Mouse (Mus musculus) adrenal gland, postnatal 10 days (tissue): ENCODE measurements around the gene C1qc. TPM values are rescaled to one million over a fixed set of nuclear protein-coding genes. Genes with fewer than 3 reads are reported as not detected.

Experiments
- DNase-seq: peaks from one replicate; pipeline ENCODE4 v3.0.0; 2021; ENCODE audit warnings: mixed read lengths
- total RNA-seq, 2 experiments: library from RNA; stranded (reverse); gene quantifications; 2 replicates each; pipeline ENCODE4 v1.2.3; 2021

Gene C1qc
- total RNA-seq, 2 experiments from 2014 or later: 23.7 to 31.8 TPM

DNA sequence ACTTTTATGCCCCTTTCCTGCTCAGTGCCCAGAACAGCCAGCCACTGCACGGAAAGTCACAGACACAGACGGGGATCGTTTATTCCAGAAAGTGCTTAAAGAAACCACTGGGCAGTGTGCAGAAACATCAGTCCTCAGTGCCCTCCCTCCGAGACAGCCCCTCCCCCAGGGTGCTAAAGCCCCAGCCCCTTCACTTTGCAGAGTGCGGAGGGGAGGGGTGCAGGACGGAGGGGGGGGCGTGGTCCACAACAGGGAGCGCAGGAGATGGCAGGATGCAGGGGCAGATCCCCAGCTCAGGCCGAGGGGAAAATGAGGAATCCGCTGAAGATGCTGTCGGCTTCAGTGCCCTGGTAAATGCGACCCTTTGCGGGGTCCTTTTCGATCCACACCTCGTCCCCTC is 3.0 kb upstream of the C1qc start:
- no peak for DNase-seq

DNA sequence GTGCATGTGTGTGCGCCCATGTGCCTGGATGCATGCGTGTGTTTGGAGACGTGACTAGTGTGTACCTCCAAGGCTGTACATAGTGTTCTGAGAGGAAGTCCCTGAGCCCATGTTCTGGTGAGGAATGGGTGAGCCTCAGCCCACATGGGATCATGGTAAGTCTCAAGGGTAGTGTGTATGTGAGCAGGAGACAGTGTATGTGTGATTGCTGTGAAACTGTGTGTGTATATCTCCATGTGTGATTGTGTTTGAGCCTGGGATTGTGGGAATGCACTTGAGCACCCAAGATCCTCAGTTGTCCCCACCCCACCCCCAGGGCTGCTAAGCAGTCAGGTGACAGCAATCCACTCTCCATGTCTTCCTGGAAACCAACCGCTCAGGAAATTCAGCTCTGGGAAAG is 2.0 kb upstream of the C1qc start:
- DNase-seq: no peak

- DNase-seq: peak; percentile 49
Observed at GRCm38 (mm10) chr4:136893691-136894543, 1.1 kb upstream of the C1qc start.

- DNase-seq: no peak
Observed at GRCm38 (mm10) chr4:136892371-136892770, 494 bp downstream of the C1qc start.

DNA sequence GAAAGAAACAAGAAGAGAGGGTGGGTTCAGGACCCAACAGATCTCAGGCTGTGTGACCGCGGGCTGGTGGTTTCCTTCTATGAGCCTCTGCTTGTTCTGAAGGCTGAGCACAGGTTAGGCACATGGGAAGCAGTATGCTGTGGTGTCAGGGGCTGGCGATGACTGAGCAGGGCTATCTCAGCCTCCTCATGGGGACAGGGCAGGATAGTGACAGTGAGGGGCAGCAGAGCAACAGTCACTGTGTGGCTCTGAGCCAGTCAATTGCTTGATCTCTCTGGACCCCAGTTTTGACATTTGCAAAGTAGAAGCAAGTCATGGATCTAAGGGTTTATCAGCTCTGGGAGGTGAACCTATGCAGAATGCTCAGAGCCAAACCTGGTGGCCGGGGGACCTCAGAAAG is 1.8 kb downstream of the C1qc start:
- DNase-seq: no peak

DNA sequence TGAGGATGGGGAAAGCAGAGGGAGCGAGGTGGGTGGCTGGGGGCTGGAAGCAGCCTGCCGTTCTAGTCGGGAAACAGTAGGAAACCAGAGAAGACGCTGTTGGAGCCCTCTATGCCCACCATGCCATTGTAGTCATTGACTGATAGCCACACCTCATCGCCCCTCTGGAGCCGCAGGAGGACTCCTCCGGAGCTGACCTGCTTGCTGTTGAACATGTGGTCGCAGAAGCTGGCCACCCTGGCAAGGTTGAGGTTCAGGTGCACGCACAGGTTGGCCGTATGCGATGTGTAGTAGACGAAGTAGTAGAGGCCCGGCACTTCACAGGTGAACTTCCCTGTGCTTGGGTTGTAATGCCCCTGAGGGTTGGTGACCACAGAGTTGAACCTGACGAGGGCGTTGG is 2.9 kb downstream of the C1qc start:
- no peak for DNase-seq

DNA sequence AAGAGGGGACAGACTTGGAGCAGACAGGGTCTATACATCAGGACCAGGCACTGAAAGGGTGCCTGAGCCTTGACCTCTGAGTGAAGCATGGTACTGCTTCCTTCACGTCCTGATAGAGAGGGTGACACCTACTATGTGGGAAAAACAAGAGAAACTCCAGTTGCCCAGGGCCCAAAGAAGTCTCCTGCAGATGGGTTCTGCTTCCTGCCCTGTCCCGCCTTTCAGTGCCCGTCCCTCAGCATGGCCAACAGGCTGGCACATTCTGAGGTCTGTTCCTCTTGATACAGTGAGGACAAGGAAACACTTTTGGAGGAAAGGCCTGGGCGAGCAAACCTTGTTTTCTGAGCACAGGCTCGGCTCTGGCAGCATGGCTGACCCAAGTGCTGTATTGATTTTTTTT is 5.2 kb downstream of the C1qc start:
- no peak for DNase-seq

- DNase-seq: no peak
Observed at GRCm38 (mm10) chr4:136886101-136886500, 6.8 kb downstream of the C1qc start, which contains the start of gene C1qb. Gene C1qb, minus strand, starts transcription at chr4:136886187.

DNA sequence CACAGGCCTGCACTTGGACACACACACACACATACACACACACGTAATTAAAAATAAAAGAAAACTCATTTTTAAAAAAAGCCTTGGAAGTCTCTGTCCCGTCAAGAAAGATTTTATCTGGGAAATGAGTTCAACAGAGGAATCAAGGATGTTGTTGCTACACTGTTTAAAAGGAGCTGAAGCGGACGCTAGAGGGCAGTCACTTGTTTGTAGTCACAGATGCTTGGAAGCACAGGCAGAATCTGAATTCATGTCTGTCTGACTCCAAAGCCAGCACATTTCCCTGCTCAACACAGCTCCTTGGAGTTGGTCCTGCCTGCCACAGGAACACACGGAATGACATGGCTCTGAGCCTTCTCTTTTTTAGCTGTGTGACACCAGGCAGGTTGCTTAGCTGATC is 14.3 kb downstream of the C1qc start:
- DNase-seq: peak; percentile 25

GRCm38 (mm10) chr4:136878171-136878570 is 14.7 kb downstream of the C1qc start:
- no peak for DNase-seq

- DNase-seq: peak; percentile 75
Observed at GRCm38 (mm10) chr4:136876971-136877370, 15.9 kb downstream of the C1qc start.

DNA sequence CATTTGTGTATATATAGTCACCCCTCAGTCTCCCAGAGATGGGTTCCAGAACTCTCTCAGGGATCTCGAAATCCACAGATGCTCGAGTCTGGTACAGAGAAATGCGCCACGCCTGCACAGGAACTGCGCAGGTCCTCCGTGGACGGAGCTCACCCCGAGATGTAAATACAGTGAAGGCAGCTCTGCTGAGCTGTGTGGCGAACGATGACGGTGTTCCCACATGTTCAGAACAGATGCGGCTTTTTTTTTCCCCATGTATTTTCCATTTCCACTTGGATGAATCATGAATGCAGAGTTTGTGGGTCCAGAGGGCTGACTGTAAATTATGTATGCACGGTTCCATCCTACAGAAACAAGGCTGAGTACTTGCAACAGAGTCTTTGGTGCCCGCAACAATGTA is 17.9 kb downstream of the C1qc start:
- no peak for DNase-seq

DNA sequence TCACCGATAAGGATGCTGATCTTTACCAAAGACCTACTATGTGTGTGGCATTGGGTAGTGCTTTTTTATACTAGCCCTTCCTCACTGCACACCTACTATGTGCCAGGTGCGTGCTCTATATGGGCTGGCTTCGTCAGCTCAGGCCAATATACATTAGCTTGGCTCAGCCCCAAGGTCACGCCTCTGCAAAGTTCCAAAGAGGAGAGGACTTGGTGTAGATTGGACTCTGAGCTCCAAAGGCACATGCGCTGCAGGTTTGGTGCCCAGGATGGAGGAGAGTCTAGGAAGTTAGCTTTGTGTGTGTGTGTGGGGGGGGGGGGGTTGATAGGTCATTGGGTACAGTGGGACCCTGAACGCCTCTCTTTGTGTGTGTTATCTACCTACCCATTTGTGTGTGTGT is 24.5 kb downstream of the C1qc start:
- no peak for DNase-seq

GRCm38 (mm10) chr4:136867690-136868345 is 25.0 kb downstream of the C1qc start:
- DNase-seq: no peak

DNA sequence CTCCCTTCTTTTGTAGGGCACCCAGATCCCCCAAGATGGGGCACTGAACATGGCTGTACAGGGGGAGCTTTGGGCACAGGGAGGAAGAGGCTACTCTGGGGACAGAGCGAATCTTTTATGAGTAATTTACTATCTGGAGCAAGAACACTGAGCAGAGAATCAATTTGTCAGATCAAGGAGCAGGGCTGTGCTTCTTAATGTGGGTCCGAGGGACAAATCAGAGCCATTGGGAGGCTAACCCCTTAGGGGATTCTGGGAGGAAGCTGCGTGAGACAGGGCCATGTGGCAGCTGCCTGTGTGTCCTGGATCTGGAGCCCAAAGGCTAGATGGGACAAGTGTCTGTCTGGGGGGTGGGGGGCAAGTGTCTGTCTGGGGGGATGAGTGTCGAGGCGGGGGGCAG is 27.3 kb downstream of the C1qc start:
- no peak for DNase-seq

DNA sequence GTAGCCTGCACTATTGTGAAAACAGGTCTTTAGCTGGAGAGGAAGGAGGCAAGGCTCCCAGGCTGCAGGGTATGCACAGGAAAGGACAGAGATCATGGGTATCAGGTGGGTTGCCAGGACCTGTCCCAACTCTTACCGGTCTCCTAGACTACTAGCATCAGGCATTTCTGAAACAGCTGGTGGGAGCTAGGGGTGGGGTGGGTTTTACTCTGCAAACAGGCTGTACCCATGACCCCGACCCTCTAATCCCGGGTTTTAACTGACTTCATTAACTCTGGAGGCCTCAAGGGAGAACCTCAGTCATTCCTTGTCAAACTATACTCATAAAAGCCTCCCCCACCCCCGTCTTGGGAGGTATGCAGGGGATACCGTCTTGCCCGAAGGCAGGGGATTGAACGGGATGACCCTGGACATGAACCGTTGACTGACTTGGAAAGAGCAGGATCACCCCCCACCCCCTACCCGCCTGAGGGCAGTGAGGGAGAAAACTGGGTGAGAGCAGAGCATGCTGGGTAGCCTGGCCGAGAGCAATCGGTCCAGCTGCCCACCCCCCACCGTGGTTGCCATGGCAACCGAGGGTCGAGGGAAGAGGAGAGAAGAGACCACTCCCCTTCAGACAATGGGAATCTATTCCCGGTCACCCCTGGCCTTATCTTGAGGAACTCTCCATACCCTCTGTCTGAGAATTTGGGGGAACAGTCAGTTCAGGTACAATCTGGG is 28.0 kb downstream of the C1qc start:
- DNase-seq: no peak

- no peak for DNase-seq
Observed at GRCm38 (mm10) chr4:136863517-136863916, 29.3 kb downstream of the C1qc start.

- no peak for DNase-seq
Observed at GRCm38 (mm10) chr4:136862411-136862810, 30.5 kb downstream of the C1qc start.

GRCm38 (mm10) chr4:136861806-136862205 is 31.1 kb downstream of the C1qc start:
- no peak for DNase-seq

DNA sequence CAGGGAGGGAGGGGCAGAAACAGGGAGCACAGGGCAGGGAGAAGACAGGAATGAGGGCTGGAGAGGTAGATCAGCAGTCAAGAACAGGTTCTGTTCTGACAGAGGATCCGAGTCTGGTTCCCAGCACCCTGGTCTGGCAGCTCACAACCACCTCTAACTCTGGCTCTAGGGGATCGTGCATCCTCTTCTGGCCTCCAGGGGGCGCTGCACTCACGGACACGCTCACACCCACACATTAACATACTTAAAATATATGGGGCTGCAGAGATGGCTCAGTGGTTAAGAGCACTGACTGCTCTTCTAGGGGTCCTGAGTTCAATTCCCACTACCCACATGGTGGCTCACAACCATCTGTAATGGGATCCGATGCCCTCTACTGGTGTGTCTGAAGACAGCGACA is 32.8 kb downstream of the C1qc start:
- no peak for DNase-seq

DNA sequence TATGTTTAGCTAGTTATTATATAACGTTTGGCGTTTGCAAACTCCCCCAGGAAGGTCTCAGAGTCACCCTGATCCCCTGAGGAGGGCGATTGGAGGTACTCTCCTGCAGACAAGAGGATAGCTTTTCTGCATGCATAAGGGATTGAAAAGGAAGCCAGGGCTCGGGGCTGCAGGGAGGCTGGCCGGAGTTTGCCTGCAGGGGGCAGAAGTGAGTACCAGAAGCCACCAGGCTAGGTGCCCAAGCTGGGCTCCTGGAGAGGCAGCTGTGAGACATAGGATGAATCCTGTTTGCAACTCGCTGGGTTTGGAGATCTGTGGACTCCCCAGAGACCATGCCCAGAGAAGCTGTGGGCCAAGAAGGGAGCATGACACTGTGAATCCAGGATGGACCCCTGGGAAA is 37.8 kb downstream of the C1qc start:
- peak; percentile 34 for DNase-seq

- no peak for DNase-seq
Observed at GRCm38 (mm10) chr4:136852989-136853388, 39.9 kb downstream of the C1qc start.

DNA sequence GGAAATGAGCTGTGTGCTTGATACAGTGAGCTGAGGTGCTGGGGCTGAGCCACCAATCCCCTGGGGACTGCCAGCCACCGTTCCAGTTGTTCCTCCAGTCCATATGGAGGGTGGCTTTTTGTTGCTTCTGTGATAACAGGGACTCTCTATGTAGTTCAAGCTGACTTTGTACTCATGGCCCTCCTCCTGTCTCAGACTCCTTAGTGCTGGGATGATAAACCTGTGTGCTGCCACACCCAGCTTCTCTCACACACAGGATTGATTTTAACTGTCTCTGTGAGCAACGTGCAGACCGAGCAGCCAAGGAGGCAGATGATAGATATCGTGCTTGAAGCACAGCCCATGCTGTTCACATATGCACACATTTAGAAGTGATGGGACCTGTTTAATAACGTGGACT is 40.7 kb downstream of the C1qc start:
- DNase-seq: no peak
